Mouse (Mus musculus) erythroid progenitor cell, adult 5-6 weeks (primary cell): ENCODE results near the gene Zscan26. TPM values are rescaled to one million over a fixed set of nuclear protein-coding genes. Genes with fewer than 3 reads are reported as not detected.
A peak's percentile ranks its signal among the peaks of the same experiment; 100 is the strongest.
"Not testable (repeated sequence)": the region's sequence is repeated elsewhere in the genome, so short reads cannot be mapped to it uniquely, and the experiment has no call there.

Experiments
- ATAC-seq: replicated peaks from 2 replicates; pipeline ENCODE4 v1.8.0; 2016; ENCODE audit warnings: moderate number of reproducible peaks, mild to moderate bottlenecking, moderate TSS enrichment, inconsistent platforms; ENCODE audit not compliant: poor library complexity, low FRiP score, severe bottlenecking
- total RNA-seq, 2 experiments: library from RNA; stranded (forward) in 1 of 2; stranded (reverse) in 1 of 2; fragments of 150-400 nt in 1 of 2; fragments of 186-747, 209-891 nt in 1 of 2; gene quantifications; 2 replicates each; pipeline versions ENCODE4 v1.2.3 to v1.2.4; 2015 to 2017; ENCODE audit warnings: low replicate concordance in 2 of 2

Gene Zscan26
- total RNA-seq, 2 experiments from 2014 or later, result 0.98 to 8.0 TPM

DNA sequence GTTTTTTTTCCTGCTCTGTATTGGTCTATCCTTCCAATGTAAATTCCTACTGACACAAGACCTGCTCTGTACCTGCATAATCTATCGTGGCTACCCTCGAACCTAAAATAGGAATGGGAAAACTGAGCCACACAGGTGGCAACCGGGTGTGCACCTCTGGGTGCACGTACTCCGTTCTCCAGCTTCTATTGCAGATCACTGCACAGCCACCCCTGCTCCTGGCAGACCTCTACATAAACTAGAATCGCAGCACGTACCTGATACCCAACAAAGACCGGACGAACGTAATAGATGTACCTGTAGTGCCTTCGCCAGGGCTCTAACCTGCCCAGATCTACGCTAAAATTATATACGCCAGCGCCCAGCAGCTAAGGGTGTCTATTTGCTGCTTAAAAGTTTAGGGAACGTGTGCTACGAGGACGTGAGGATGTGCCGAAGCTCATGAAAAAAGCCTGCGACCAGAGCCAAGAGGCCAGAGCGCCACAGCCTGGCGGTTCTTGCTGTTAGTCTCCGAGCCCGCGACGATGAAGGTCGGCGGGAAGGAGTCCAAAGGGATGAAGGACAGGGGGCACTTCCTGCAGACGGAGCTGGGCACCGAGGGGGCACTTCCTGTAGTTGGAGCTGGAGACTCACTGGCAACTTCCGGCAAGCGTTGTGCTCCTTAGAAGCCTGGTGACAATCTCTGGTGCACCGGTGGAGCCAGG lies 12.9 kb downstream of the Zscan26 start, which contains the start of gene Pgbd1:
Pgbd1 (minus strand) TSS at position 556 of the 704 bp plus-strand sequence.
- ATAC-seq, result peak; percentile 78

DNA sequence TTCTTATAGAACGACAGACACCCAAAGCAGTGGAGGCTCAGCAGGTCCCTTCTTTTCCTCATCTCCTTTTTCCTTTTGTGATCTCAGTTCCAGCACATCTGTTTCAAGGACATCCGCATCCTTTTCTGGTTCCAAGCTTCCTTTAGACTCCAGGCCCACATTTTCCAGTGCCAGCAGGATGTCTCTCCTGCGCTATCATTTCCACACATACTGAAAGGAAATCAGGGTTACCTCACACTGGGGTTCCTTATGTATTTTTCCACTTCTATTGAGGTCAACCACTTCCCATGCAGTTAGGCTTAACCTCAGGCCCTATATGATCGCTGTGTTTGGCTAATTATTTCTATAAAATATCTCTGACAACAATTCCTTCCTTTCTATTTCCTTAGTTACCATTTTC lies 18.1 kb downstream of the Zscan26 start:
- ATAC-seq, result no peak

DNA sequence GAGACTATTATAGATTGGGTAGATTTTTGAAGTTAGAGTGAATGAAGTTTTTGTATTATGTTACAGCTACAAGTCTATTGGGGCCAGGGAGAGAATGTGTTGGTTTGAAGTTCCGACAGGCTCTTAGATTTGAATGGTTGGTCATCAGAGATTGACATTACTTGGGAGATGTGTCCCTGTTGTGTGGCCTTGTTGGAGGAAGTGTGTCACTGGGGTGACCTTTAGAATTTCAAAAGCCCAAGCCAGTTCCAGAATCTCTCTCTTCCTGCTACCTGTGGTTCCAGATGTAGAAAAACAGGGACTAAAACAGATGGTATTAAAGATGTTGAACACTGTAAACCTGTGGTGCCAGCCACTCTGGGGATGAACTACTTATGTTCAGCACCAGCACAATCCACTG lies 25.9 kb downstream of the Zscan26 start:
- no peak for ATAC-seq

- ATAC-seq, result no peak
Measured at GRCm38 (mm10) chr13:21423301-21423700, 30.2 kb downstream of the Zscan26 start.

DNA sequence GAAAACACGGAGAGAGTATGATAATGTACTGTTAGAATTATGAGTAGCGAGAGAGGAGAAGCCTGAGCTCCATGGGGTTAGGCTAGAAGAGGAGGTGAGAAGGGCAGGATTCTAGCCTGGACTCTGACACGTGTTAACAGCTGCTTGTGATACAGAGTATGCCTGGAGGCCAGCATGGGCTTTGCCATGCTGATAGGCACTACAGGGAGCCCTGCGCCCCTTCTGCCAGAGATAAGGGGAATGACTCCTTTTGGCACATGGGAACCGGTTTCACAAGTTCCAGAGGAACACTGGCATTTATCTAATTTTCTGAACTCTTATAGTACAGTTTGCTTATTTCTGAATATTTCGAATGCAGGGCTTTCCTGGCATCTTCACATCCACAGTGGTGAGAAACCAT lies 34.7 kb downstream of the Zscan26 start:
- ATAC-seq, result peak; percentile 91

DNA sequence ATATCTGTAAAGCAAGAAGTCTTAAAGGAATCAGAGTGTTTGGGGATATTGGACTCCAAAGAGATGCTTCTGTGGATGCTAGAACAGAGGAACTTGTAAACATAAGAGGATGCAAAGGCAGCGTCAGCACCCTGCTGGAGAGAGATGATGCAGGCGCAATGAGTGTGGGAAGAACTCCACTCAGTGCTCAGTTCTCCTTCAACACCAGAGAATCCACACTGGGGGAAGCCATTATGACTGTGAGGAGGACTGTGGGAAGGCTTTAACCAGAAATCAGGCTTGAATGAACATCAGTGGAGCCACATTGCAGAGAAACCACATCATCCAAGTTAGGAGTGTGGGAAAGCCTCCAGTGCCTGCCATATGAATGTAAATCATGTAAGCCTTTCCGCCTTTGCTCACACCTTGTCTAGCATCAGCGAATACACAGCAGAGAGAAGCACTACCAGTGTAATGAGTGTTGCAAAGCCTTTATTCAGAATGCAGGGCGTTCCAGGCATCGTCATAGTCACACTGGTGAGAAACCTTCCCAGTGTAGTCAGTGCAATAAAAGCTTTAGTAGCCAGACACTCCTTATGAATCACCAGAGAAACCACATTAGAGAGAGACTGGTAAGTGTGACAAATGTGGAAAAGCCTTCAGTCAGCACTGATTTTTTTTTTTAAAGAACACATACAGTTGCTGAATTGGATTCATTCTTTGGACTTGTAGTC lies 36.1 kb downstream of the Zscan26 start:
- no peak for ATAC-seq

GRCm38 (mm10) chr13:21415750-21416149 lies 37.8 kb downstream of the Zscan26 start:
- no peak for ATAC-seq

DNA sequence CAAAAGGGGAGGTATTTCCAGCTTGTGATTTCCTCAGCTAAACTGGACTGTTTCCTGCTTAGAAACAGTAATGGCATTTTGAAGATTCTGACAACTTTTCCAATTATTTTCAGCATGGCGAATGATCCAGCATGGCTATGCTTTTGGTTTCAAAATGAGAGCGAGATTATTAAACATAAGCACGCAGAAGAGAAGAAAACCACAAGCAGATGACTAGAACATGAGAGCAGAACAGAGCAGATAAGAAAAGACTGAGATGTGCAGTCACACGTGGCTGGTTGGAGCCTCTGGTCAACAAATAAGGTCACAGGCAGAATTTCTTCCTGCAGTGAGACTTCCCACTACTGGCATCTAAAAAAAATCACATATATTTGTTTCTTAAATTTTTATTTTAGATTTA lies 38.3 kb downstream of the Zscan26 start:
- ATAC-seq, result no peak

DNA sequence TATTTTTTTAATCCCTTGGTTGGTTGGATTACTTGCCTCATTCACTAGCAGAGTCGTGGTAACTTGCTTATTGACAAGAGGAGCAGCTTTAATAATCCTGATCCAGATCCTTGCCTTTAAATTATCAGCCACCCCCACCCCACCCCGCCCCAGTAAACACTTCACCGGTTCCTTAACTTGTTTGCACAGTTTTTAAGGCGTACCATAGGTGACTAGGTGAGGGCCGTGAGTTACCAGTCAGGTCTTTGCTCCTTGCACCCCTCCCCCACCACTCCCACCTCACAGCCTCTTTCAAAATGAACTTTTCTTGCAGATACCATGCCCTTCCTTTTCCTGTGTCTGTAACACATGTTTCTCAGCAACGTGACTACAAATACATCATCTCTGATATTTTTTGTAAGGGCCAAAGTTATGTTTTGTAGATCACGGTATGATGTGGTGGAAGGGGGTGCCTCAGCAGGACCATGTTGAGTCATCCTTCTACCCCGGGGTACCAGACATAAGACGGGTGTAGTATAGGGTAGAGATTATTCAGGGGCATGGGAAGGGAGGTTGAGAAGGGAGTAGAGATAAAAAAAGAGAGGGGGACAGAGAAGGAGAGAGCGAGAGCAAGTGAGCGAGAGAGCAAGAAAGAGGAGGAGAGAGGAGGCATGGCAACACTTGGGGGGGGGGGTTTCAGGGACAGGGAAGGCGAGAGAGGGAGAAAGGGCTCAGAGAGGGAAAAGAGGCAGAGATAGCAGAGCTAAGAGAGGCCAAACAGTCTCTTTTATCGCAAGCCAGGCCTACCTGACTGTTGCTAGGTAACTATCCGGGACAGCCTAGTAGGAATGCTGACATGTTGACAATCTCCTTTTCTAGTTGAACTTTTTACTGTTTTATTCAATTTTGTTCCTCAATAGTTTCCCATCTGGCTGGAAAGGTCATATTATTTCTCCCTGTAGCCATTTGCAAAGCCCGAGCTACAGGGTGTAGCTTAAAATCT lies 39.0 kb downstream of the Zscan26 start:
- ATAC-seq, result peak; percentile 58; the same call in 1 of the 2 replicates

DNA sequence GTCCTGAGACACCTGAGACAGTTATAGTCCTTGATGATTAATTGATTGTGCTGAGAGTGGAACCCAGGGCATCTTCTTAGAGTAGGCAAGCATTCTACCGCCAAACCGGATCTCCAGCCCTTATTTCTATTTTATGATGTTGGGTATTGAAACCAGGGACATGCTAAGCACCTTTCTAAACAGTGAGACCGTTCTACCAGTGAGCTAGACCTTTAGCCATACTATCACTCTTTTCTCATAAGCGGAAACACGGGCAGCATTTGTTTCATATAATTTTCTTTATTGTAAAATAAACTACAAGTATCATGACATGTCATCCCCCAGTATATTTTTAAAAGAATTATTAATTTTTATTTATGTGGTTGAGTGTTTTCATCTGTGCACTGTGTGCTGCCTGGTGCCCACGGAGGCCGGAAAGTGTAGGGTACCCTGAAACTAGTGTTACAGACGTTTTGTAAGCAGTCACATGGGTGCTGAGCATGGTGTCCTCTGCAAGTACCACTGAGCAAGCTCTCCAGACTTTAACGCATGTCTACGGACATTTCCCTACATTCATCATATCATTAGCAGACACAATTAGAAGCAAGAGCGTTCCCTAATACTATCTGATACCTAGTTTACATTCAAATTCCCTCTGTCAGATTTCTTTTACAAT lies 44.6 kb downstream of the Zscan26 start:
- ATAC-seq, result no peak

GRCm38 (mm10) chr13:21407969-21408804 lies 45.3 kb downstream of the Zscan26 start:
- peak; percentile 96 for ATAC-seq

- ATAC-seq, result no peak
Measured at GRCm38 (mm10) chr13:21407341-21407740, 46.2 kb downstream of the Zscan26 start.

DNA sequence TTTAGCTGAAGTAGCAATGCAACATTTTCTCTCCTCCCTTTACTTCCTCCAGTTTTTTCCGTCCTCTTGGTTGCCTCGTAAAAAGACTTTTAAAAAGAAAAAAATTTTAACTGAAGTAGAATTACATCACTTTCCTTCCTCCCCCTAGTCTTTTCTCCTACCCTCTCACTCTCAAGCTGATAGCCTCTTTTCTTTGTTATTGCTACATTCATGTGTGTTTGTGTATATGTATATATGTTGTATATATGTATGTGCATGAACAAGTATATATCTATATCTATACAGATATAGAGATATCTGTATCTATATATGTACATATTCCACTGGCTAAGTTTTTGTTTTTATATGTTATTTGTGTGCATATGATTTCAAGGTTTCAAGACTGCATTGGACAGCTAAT lies 50.7 kb downstream of the Zscan26 start:
- ATAC-seq, result peak; percentile 18; the same call in 1 of the 2 replicates

DNA sequence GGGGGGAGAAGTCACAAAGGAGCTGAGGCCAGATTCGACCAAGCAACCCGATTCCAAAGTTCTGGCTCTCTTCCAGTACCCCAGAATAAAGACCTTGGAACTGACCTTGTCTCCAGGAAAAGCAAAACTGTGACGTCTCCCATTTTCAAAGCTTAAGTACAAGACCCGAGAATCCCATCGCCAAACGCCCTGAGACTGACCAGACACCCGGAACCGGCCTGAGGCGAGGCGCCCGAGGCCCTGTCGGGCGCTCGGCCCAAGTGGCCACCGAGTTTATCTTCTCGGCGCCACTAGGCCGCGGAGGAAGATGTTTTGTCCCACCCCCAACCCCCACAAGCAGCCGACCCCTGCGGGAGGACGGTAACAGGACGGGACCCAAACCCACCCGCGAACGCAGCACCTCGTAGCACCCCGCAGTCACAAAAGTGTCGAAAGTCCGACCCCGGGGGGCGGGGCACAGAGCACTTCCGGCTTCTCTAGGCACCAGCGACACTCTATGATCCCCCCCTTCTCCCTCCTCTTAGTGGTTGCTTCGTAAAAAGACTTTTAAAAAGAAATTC lies 51.2 kb downstream of the Zscan26 start, which contains the start of gene Zkscan3:
Zkscan3 (minus strand) TSS at position 469 of the 560 bp plus-strand sequence.
- peak; percentile 98 for ATAC-seq

DNA sequence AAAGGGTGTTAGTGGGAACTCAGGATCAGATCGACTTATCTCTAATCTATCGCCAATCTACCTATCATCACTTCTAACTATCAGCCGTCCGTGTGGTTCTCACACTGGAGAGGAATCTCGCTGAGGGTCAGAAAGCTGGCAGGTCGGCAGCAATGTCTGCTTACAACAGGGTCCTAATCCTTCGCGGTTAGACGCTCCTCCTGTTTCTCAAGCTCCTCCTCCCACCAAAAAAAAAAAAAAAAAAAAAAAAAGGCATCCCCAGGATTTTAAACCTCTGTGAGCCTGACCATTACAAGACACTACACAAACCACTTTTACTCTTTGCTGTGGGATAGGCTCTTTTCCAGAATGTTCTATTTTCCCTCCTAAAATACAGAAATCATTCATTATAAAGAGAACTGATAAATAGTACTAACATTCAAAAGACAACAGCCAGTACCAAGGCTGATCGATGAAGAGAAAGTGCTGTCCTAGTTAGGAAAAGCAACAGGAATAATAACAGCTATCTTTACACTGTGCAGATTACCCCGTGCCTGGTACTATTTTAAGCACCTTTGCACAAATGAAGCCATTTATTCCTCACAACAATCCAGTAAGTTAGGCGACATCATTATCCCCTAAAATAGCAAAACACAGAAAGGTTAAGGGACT lies 51.8 kb downstream of the Zscan26 start:
- 0 out of 2 replicates have a peak, but pooled peaks have one; percentile 40 for ATAC-seq

DNA sequence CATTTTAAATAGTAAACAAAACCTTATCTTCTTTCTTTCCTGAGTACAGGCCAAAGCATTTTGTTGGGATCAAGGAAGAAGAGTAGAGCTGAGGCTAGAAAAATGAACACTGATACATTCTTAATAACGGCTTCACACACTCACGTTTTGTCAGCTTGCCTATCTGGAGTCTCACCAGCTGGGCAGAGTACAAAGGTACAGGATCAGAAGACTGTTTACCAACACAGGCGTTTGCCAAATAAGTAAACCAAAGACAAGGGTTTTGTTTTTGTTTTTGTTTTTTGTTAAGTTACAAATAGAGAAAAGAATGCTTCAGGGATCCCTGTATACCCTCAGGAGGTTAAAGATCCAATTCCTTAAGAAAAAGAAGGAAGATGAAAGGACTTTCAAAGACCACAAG lies 52.4 kb downstream of the Zscan26 start:
- ATAC-seq, result no peak

GRCm38 (mm10) chr13:21397486-21397885 lies 56.0 kb downstream of the Zscan26 start:
- ATAC-seq, result no peak

GRCm38 (mm10) chr13:21396048-21396447 lies 57.5 kb downstream of the Zscan26 start:
- ATAC-seq, result not testable (repeated sequence)
